Mouse (Mus musculus) liver, embryonic 13.5 days (tissue): Measurements from ENCODE around the gene Sphk2. TPM values are rescaled to one million over a fixed set of nuclear protein-coding genes. Genes with fewer than 3 reads are reported as not detected.
A peak's percentile ranks its signal among the peaks of the same experiment; 100 is the strongest.

ENCODE experiments used
- ATAC-seq: fragments of 200-750 bp; cut with Nextera tagmentation; 2 replicates; pipeline ENCODE4 v1.8.0; 2017; ENCODE audit warnings: low read depth, mild to moderate bottlenecking, moderate number of reproducible peaks, moderate library complexity
- DNase-seq: peaks from one replicate; pipeline ENCODE4 v3.0.0; 2022
- H3K27ac ChIP-seq: fragments of 300-500 bp; sonication (generic); 2 replicates; pipeline ENCODE4 v1.5.1; 2015; ENCODE audit warnings: moderate library complexity, mild to moderate bottlenecking, inconsistent platforms
- H3K27me3 ChIP-seq: fragments of 300-500 bp; sonication (generic); 2 replicates; pipeline ENCODE4 v1.6.1; 2015; ENCODE audit warnings: mild to moderate bottlenecking, inconsistent platforms
- H3K36me3 ChIP-seq: fragments of 300-500 bp; sonication (generic); 2 replicates; pipeline ENCODE4 v1.6.1; 2015; ENCODE audit warnings: mild to moderate bottlenecking, inconsistent platforms
- H3K4me1 ChIP-seq: fragments of 300-500 bp; sonication (generic); replicated peaks from 2 replicates; pipeline ENCODE4 v1.6.1; 2015; ENCODE audit warnings: inconsistent platforms
- H3K4me2 ChIP-seq: fragments of 300-500 bp; sonication (generic); 2 replicates; pipeline ENCODE4 v1.6.1; 2015; ENCODE audit warnings: inconsistent platforms, mild to moderate bottlenecking, moderate library complexity
- H3K4me3 ChIP-seq: fragments of 300-500 bp; sonication (generic); replicated peaks from 2 replicates; pipeline ENCODE4 v1.5.1; 2015; ENCODE audit warnings: mild to moderate bottlenecking, inconsistent platforms
- H3K9ac ChIP-seq: fragments of 300-500 bp; sonication (generic); 2 replicates; pipeline ENCODE4 v1.6.1; 2015; ENCODE audit warnings: mild to moderate bottlenecking, inconsistent platforms
- H3K9me3 ChIP-seq: fragments of 300-500 bp; sonication (generic); replicated peaks from 2 replicates; pipeline ENCODE4 v1.6.1; 2016; ENCODE audit warnings: inconsistent platforms
- WGBS: fragments of 180-500 bp; shearing (Covaris S2); methylation state at CpG from one replicate; pipeline ENCODE4 v1.1.7; 2015; ENCODE audit not compliant: insufficient replicate concordance; 5-methylcytosine and 5-hydroxymethylcytosine counted together
- polyA plus RNA-seq: library from polyadenylated mRNA; unstranded; fragments of >200 nt; fragmentation: Nextera tagmentation; extraction: Ambion mirVana; gene quantifications from 2 replicates; pipeline ENCODE4 v1.2.1, GENCODE M21; 2015

Gene Sphk2
- polyA plus RNA-seq, 1 experiment from 2014 or later: 11.4 TPM

GRCm38 (mm10) chr7:45725151-45725550 lies 7.3 kb upstream of the Sphk2 start:
- Histone ChIP-seq H3K4me2 (no peak overlapping the region), H3K9me3 (no peaks in the 10 kb centered on the region), H3K4me1 (peaks cover 34% of the 10 kb centered on the region), H3K27ac (no peak overlapping the region), H3K9ac (no peak overlapping the region), H3K4me3 (no peak overlapping the region), H3K36me3 (peaks cover 83% of the 10 kb centered on the region), H3K27me3 (no peaks in the 10 kb centered on the region)
- no peak for DNase-seq
- ATAC-seq: no peak
- 85% methylated on average over 9 of the region's 9 CpGs for WGBS

- H3K9ac ChIP-seq: no peak overlapping the region
- H3K4me2 ChIP-seq: no peak overlapping the region
- H3K9me3 ChIP-seq: no peaks in the 10 kb centered on the region
- H3K27me3 ChIP-seq: no peaks in the 10 kb centered on the region
- H3K4me3 ChIP-seq: no peak overlapping the region
- peaks cover 91% of the 10 kb centered on the region for H3K36me3 ChIP-seq
- DNase-seq (no peak), ATAC-seq (no peak)
- H3K27ac ChIP-seq: no peak overlapping the region
- H3K4me1 ChIP-seq: peaks cover 36% of the 10 kb centered on the region
- WGBS: 85% methylated on average over 14 of the region's 14 CpGs
Measured at GRCm38 (mm10) chr7:45723781-45724180, 6.0 kb upstream of the Sphk2 start.

GRCm38 (mm10) chr7:45723301-45723700 lies 5.5 kb upstream of the Sphk2 start:
- H3K4me2 ChIP-seq: no peak overlapping the region

GRCm38 (mm10) chr7:45722348-45722713 lies 4.5 kb upstream of the Sphk2 start:
- Histone ChIP-seq H3K9ac (no peak overlapping the region), H3K27me3 (no peaks in the 10 kb centered on the region), H3K9me3 (no peaks in the 10 kb centered on the region), H3K36me3 (peaks cover 84% of the 10 kb centered on the region), H3K4me3 (no peak overlapping the region), H3K27ac (0 out of 2 replicates have a peak overlapping the region, but pooled peaks have one; percentile 29), H3K4me1 (peaks cover 32% of the 10 kb centered on the region), H3K4me2 (no peak overlapping the region)
- WGBS: 79% methylated on average over 13 of the region's 13 CpGs
- no peak for ATAC-seq
- DNase-seq: no peak

More at GRCm38 (mm10) chr7:45723301-45723700, 5.5 kb upstream of the Sphk2 start:
- no peak overlapping the region for H3K27ac ChIP-seq
- no peak for DNase-seq
- 88% methylated on average over 4 of the region's 4 CpGs for WGBS
- H3K27me3 ChIP-seq: no peaks in the 10 kb centered on the region
- peaks cover 37% of the 10 kb centered on the region for H3K4me1 ChIP-seq
- H3K9me3 ChIP-seq: no peaks in the 10 kb centered on the region
- H3K9ac ChIP-seq: no peak overlapping the region
- H3K4me3 ChIP-seq: no peak overlapping the region
- ATAC-seq: no peak
- peaks cover 89% of the 10 kb centered on the region for H3K36me3 ChIP-seq

GRCm38 (mm10) chr7:45721642-45722347 lies 4.0 kb upstream of the Sphk2 start:
- Histone ChIP-seq H3K27ac (peak overlapping the region; percentile 29; the same call in 1 of the 2 replicates), H3K9me3 (no peaks in the 10 kb centered on the region), H3K9ac (no peak overlapping the region), H3K27me3 (no peaks in the 10 kb centered on the region), H3K4me1 (peaks cover 35% of the 10 kb centered on the region), H3K36me3 (peaks cover 79% of the 10 kb centered on the region), H3K4me2 (no peak overlapping the region), H3K4me3 (no peak overlapping the region)
- 74% methylated on average over 13 of the region's 13 CpGs for WGBS
- DNase-seq (no peak), ATAC-seq (no peak)

- peaks cover 73% of the 10 kb centered on the region for H3K36me3 ChIP-seq
- no peak overlapping the region for H3K4me2 ChIP-seq
- no peak for DNase-seq
Measured at GRCm38 (mm10) chr7:45721234-45721571, 3.4 kb upstream of the Sphk2 start.

GRCm38 (mm10) chr7:45720413-45721233 lies 2.8 kb upstream of the Sphk2 start, which contains the start of gene Fam83e:
Gene Fam83e (plus strand): TSS chr7:45721212.
- no peak for DNase-seq
- Histone ChIP-seq H3K9ac (peak within 1 kb of the TSS; percentile 96; the same call in 1 of the 2 replicates), H3K27me3 (no peaks in the 10 kb centered on the region), H3K9me3 (no peaks in the 10 kb centered on the region), H3K4me3 (peak within 1 kb of the TSS; percentile 81; the same call in 1 of the 2 replicates), H3K4me1 (peaks cover 46% of the 10 kb centered on the region), H3K4me2 (peak within 1 kb of the TSS; percentile 73), H3K27ac (peak within 1 kb of the TSS; percentile 87), H3K36me3 (peaks cover 67% of the 10 kb centered on the region)
- 78% methylated on average over 14 of the region's 14 CpGs for WGBS
- no peak for ATAC-seq

More at GRCm38 (mm10) chr7:45721234-45721571, 3.4 kb upstream of the Sphk2 start:
- Histone ChIP-seq H3K4me3 (no peak overlapping the region), H3K9me3 (no peaks in the 10 kb centered on the region), H3K27me3 (no peaks in the 10 kb centered on the region), H3K9ac (no peak overlapping the region), H3K4me1 (peaks cover 41% of the 10 kb centered on the region), H3K27ac (0 out of 2 replicates have a peak overlapping the region, but pooled peaks have one; percentile 9)
- ATAC-seq: no peak
- 78% methylated on average over 7 of the region's 7 CpGs for WGBS

GRCm38 (mm10) chr7:45719738-45720412 lies 2.1 kb upstream of the Sphk2 start:
- no peak for ATAC-seq

GRCm38 (mm10) chr7:45719180-45719579 lies 1.4 kb upstream of the Sphk2 start:
- Histone ChIP-seq H3K9me3 (no peaks in the 10 kb centered on the region), H3K27me3 (no peaks in the 10 kb centered on the region), H3K9ac (peak overlapping the region; percentile 96), H3K27ac (peak overlapping the region; percentile 87), H3K4me2 (peak overlapping the region; percentile 73), H3K4me3 (peak overlapping the region; percentile 81), H3K4me1 (peaks cover 58% of the 10 kb centered on the region), H3K36me3 (peaks cover 53% of the 10 kb centered on the region)
- no peak for DNase-seq
- ATAC-seq: no peak
- WGBS: 62% methylated on average over 10 of the region's 10 CpGs

More at GRCm38 (mm10) chr7:45719738-45720412, 2.1 kb upstream of the Sphk2 start:
- no peak for DNase-seq
- peak overlapping the region; percentile 96 for H3K9ac ChIP-seq
- no peaks in the 10 kb centered on the region for H3K9me3 ChIP-seq
- 81% methylated on average over 16 of the region's 16 CpGs for WGBS
- no peaks in the 10 kb centered on the region for H3K27me3 ChIP-seq
- H3K4me3 ChIP-seq: peak overlapping the region; percentile 81
- H3K4me2 ChIP-seq: peak overlapping the region; percentile 73
- peak overlapping the region; percentile 87 for H3K27ac ChIP-seq
- peaks cover 60% of the 10 kb centered on the region for H3K36me3 ChIP-seq
- H3K4me1 ChIP-seq: peaks cover 51% of the 10 kb centered on the region

- Histone ChIP-seq H3K36me3 (peaks cover 52% of the 10 kb centered on the region), H3K27ac (peak overlapping the region; percentile 87), H3K4me3 (peak overlapping the region; percentile 81), H3K9me3 (no peaks in the 10 kb centered on the region), H3K4me1 (peaks cover 67% of the 10 kb centered on the region), H3K4me2 (peak overlapping the region; percentile 73), H3K9ac (peak overlapping the region; percentile 96), H3K27me3 (no peaks in the 10 kb centered on the region)
- no peak for DNase-seq
- under 1% methylated on average over 20 of the region's 20 CpGs for WGBS
- ATAC-seq: no peak
Measured at GRCm38 (mm10) chr7:45718331-45718730, 529 bp upstream of the Sphk2 start.
